Mouse (Mus musculus): Measurements from ENCODE around the gene Tmod3. TPM values are rescaled to one million over a fixed set of nuclear protein-coding genes. Genes with fewer than 3 reads are reported as not detected.
A peak's percentile ranks its signal among the peaks of the same experiment; 100 is the strongest.

Gene Tmod3
- 41.4 and 48.8 TPM in 2 replicates for polyA plus RNA-seq (2012; rRNA removed)
- polyA plus RNA-seq (2014; fragmentation: Nextera tagmentation; extraction: Ambion mirVana), result 120 and 121 TPM in 2 replicates

DNA sequence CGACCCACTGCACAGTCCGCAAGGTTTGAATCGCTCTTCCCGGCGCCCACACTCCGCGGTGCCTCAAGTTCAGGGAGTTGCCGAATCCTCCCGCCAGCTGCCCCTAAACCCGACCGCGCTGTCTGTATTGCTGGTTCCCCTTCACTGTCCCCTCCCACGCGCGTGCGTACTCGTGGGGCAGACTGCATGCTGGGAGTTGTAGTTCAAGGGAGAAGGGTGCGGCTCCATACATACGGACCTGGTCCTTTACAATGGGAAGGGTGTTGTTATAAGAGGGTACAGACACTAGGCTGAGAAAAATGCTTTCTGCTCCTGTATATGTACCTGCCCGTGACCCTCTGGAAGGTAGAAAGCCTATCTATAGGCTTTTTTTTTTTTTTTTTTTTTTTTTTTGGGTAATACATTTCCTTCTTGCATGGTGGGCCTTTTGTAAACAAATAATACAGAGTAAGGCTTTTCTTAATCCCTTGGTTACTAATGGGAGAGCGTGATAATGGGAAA, at the start of gene Tmod3:
TSS of gene Tmod3 (minus strand) at position 146 of the 501 bp plus-strand sequence.
- no peaks in the 10 kb centered on the region for H3K9me3 ChIP-seq (ENCODE audit: control insufficient read depth, low read length)
- peak within 1 kb of the TSS; percentile 80 for H3K27ac ChIP-seq (replicated peaks; ENCODE audit: low read depth, low read length)
- H3K4me2 ChIP-seq (replicated peaks; ENCODE audit: low read depth, low read length, severe bottlenecking), result peak within 1 kb of the TSS; percentile 83
- WGBS, result 4% methylated on average over 21 of the region's 21 CpGs
- H3K4me3 ChIP-seq (replicated peaks; ENCODE audit: low read length), result peak within 1 kb of the TSS; percentile 82
- peak within 1 kb of the TSS; percentile 78 for H3K9ac ChIP-seq (ENCODE audit: low read depth, low read length, severe bottlenecking)
- no peaks in the 10 kb centered on the region for H3K36me3 ChIP-seq (ENCODE audit: control insufficient read depth, insufficient read depth, low read length)
- DNase-seq (ENCODE audit: low spot score) (peak; percentile 92), ATAC-seq (ENCODE audit: low FRiP score, low read depth) (peak; percentile 96)
- H3K4me1 ChIP-seq (ENCODE audit: control insufficient read depth, insufficient read depth, low read length), result peaks cover 11% of the 10 kb centered on the region
- no peaks in the 10 kb centered on the region for H3K27me3 ChIP-seq (ENCODE audit: control insufficient read depth, insufficient read depth, low read length)
- peak; percentile 54; the same call in 1 of the 2 replicates for TF ChIP-seq POLR2A (IDR thresholded peaks at IDR 0.05; ENCODE audit: borderline replicate concordance, extremely low read depth, insufficient read depth, insufficient read length)

DNA sequence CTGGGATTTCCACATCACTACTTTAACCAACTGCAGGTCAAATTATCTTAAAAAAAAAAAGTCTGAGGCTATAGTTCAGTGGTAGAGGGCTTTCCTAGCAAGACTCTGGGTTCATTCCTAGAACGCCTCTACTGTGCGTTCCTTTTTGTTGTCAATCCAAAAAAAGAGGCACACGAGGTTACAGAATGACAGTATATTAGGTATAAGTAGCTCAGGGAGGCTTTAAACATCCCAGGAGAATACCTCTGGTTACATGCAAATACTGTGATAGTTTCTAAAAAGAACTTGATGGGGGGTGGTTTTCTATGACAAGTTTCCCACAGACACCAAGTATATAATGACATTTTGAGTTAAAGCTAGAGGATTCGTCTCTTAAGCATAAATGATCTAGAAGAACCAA, 48.0 kb upstream of the Tmod3 start:
- Histone ChIP-seq H3K4me3 (replicated peaks; ENCODE audit: low read length) (no peak overlapping the region), H3K9ac (ENCODE audit: low read depth, low read length, severe bottlenecking) (no peak overlapping the region), H3K9me3 (ENCODE audit: control insufficient read depth, low read length) (no peaks in the 10 kb centered on the region), H3K4me1 (ENCODE audit: control insufficient read depth, insufficient read depth, low read length) (no peaks in the 10 kb centered on the region), H3K27me3 (ENCODE audit: control insufficient read depth, insufficient read depth, low read length) (no peaks in the 10 kb centered on the region), H3K27ac (replicated peaks; ENCODE audit: low read depth, low read length) (no peak overlapping the region), H3K36me3 (ENCODE audit: control insufficient read depth, insufficient read depth, low read length) (no peaks in the 10 kb centered on the region), H3K4me2 (replicated peaks; ENCODE audit: low read depth, low read length, severe bottlenecking) (no peak overlapping the region)
- DNase-seq (ENCODE audit: low spot score) (no peak), ATAC-seq (ENCODE audit: low FRiP score, low read depth) (no peak)
- TF ChIP-seq POLR2A (IDR thresholded peaks at IDR 0.05; ENCODE audit: borderline replicate concordance, extremely low read depth, insufficient read depth, insufficient read length), result no peak
- 88% methylated on average over 4 of the region's 4 CpGs for WGBS

DNA sequence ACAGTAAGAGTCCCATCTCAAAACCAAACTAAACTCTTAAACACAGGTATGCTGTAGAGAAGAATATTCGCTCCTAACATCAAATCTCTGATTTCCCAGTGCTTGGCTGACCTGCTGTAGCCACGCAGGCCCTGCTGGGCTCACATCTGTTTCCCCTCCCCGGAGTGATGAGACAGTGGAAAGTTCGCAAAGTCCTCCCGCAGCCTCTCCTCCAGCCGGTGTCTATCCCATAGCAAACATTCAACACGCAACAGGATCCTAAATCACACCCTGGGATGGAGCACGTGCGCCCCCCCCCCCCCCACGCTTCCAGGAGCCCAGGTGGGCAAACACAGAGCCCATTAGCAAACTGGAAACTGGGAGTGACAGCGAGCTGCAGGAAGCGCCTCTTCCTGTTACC, 42.1 kb upstream of the Tmod3 start:
- Histone ChIP-seq H3K36me3 (ENCODE audit: control insufficient read depth, insufficient read depth, low read length) (no peaks in the 10 kb centered on the region), H3K27me3 (ENCODE audit: control insufficient read depth, insufficient read depth, low read length) (no peaks in the 10 kb centered on the region), H3K4me3 (replicated peaks; ENCODE audit: low read length) (no peak overlapping the region), H3K9ac (ENCODE audit: low read depth, low read length, severe bottlenecking) (no peak overlapping the region), H3K9me3 (ENCODE audit: control insufficient read depth, low read length) (no peaks in the 10 kb centered on the region), H3K4me1 (ENCODE audit: control insufficient read depth, insufficient read depth, low read length) (0 out of 2 replicates have a peak, but pooled peaks cover 11% of the 10 kb centered on the region), H3K27ac (replicated peaks; ENCODE audit: low read depth, low read length) (no peak overlapping the region), H3K4me2 (replicated peaks; ENCODE audit: low read depth, low read length, severe bottlenecking) (peak overlapping the region; percentile 11; the same call in 1 of the 2 replicates)
- no peak for TF ChIP-seq POLR2A (IDR thresholded peaks at IDR 0.05; ENCODE audit: borderline replicate concordance, extremely low read depth, insufficient read depth, insufficient read length)
- no peak for ATAC-seq (ENCODE audit: low FRiP score, low read depth)
- 25% methylated on average over 12 of the region's 12 CpGs for WGBS
- no peak for DNase-seq (ENCODE audit: low spot score)

DNA sequence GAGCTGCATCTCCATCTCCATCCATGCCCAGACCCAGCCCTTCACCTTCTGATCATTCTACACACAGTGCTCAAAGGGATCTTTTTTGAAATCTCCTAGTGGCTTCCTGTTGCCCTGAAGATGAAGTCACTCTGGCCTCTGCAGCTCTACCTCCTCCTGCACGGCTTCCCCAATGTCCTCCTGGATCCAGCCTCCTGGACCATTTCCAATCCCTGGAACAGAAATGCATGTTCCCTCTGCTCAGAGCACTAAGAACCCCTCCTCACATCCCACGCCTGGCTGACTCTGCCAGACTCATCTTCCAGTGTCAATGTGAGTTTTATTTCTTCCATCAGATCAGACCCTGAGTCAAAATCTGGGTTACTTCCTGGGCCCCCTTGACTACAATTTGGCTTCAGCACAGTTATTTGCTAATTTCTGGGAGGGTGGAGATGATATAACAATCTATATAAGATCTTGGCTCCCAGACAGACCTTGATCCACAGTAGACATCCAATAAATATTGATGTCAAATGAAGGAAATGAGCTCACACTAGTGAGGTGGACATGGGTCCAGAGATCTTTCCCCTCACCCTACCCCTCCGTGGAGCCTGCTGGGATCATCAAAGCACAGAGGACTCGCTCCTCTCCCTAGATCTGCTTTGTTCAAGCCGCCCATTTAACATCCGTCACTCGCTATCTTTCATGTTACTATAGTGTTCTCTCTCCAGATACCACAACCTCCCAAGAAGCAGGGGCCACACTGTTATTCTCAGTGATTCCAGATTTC, 40.9 kb upstream of the Tmod3 start:
- H3K27ac ChIP-seq (replicated peaks; ENCODE audit: low read depth, low read length), result no peak overlapping the region
- no peak overlapping the region for H3K9ac ChIP-seq (ENCODE audit: low read depth, low read length, severe bottlenecking)
- DNase-seq (ENCODE audit: low spot score) (peak; percentile 42), ATAC-seq (ENCODE audit: low FRiP score, low read depth) (no peak)
- no peaks in the 10 kb centered on the region for H3K36me3 ChIP-seq (ENCODE audit: control insufficient read depth, insufficient read depth, low read length)
- no peaks in the 10 kb centered on the region for H3K9me3 ChIP-seq (ENCODE audit: control insufficient read depth, low read length)
- 0 out of 2 replicates have a peak, but pooled peaks cover 11% of the 10 kb centered on the region for H3K4me1 ChIP-seq (ENCODE audit: control insufficient read depth, insufficient read depth, low read length)
- no peaks in the 10 kb centered on the region for H3K27me3 ChIP-seq (ENCODE audit: control insufficient read depth, insufficient read depth, low read length)
- H3K4me2 ChIP-seq (replicated peaks; ENCODE audit: low read depth, low read length, severe bottlenecking), result no peak overlapping the region
- H3K4me3 ChIP-seq (replicated peaks; ENCODE audit: low read length), result no peak overlapping the region
- WGBS, result 75% methylated on average over 7 of the region's 7 CpGs
- no peak for TF ChIP-seq POLR2A (IDR thresholded peaks at IDR 0.05; ENCODE audit: borderline replicate concordance, extremely low read depth, insufficient read depth, insufficient read length)

DNA sequence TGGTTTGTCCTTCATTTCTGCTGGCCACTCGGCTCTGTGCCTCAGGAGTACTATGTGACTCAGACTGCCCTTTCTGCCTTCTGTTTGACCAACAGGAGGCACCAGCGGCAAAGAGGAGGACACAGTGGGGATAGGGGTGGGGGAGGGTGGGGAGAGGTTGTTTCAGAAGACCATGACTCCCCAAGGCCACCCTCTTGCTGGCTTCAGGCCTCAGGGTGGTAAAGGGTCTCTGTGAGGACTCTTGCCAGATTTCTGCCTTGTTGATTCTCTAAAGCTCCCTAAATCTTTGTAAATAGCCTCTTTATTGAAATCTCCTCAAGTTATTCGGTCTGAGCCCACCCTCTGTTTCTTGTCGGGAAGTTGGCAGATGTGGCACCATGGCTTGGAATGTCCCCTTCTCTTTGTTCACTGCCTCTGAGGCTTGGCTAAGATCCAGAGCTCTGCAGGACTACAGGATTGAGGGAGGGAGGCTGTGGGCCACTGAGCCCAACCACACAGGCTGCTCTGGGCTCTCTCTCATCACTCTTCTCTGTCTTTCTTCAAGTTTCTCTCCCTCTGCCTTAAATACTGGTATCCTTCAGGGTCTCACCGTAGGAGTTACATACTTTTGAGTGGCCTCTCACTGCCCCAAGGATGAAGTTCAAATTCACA, 39.9 kb upstream of the Tmod3 start:
- Histone ChIP-seq H3K4me1 (ENCODE audit: control insufficient read depth, insufficient read depth, low read length) (0 out of 2 replicates have a peak, but pooled peaks cover 11% of the 10 kb centered on the region), H3K4me2 (replicated peaks; ENCODE audit: low read depth, low read length, severe bottlenecking) (no peak overlapping the region), H3K9me3 (ENCODE audit: control insufficient read depth, low read length) (no peaks in the 10 kb centered on the region), H3K36me3 (ENCODE audit: control insufficient read depth, insufficient read depth, low read length) (peaks cover 3% of the 10 kb centered on the region; the same call in 1 of the 2 replicates), H3K4me3 (replicated peaks; ENCODE audit: low read length) (no peak overlapping the region), H3K27ac (replicated peaks; ENCODE audit: low read depth, low read length) (no peak overlapping the region), H3K27me3 (ENCODE audit: control insufficient read depth, insufficient read depth, low read length) (no peaks in the 10 kb centered on the region), H3K9ac (ENCODE audit: low read depth, low read length, severe bottlenecking) (no peak overlapping the region)
- DNase-seq (ENCODE audit: low spot score) (peak; percentile 48), ATAC-seq (ENCODE audit: low FRiP score, low read depth) (0 out of 2 replicates have a peak, but pooled peaks have one; percentile 62)
- 50% methylated on average over 5 of the region's 5 CpGs for WGBS
- TF ChIP-seq POLR2A (IDR thresholded peaks at IDR 0.05; ENCODE audit: borderline replicate concordance, extremely low read depth, insufficient read depth, insufficient read length), result no peak

Data from limb, embryonic 14.5 days (tissue).